Mouse (Mus musculus) midbrain, embryonic 15.5 days (tissue): ENCODE measurements around the gene Cdk5. TPM values are rescaled to one million over a fixed set of nuclear protein-coding genes. Genes with fewer than 3 reads are reported as not detected.
"Not testable (repeated sequence)": the region's sequence is repeated elsewhere in the genome, so short reads cannot be mapped to it uniquely, and the experiment has no call there.

Experiments used
- ATAC-seq: fragments of 200-750 bp; cut with Nextera tagmentation; replicated peaks from 2 replicates; pipeline ENCODE4 v1.8.0; 2017; ENCODE audit warnings: moderate TSS enrichment
- H3K27ac ChIP-seq: fragments of 300-500 bp; sonication (generic); 2 replicates; pipeline ENCODE4 v1.5.1; 2015; ENCODE audit warnings: mild to moderate bottlenecking, inconsistent platforms
- H3K27me3 ChIP-seq: fragments of 300-500 bp; sonication (generic); replicated peaks from 2 replicates; pipeline ENCODE4 v1.6.1; 2015; ENCODE audit warnings: inconsistent platforms
- H3K36me3 ChIP-seq: fragments of 300-500 bp; sonication (generic); replicated peaks from 2 replicates; pipeline ENCODE4 v1.6.1; 2015; ENCODE audit warnings: inconsistent platforms
- H3K4me1 ChIP-seq: fragments of 300-500 bp; sonication (generic); 2 replicates; pipeline ENCODE4 v1.6.1; 2015; ENCODE audit warnings: inconsistent platforms
- H3K4me2 ChIP-seq: fragments of 300-500 bp; sonication (generic); 2 replicates; pipeline ENCODE4 v1.6.1; 2015; ENCODE audit warnings: inconsistent platforms, mild to moderate bottlenecking, moderate library complexity
- H3K4me3 ChIP-seq: fragments of 300-500 bp; sonication (generic); 2 replicates; pipeline ENCODE4 v1.5.1; 2015; ENCODE audit warnings: mild to moderate bottlenecking, inconsistent platforms
- H3K9ac ChIP-seq: fragments of 300-500 bp; sonication (generic); 2 replicates; pipeline ENCODE4 v1.6.1; 2015; ENCODE audit warnings: mild to moderate bottlenecking, inconsistent platforms
- H3K9me3 ChIP-seq: fragments of 300-500 bp; sonication (generic); 2 replicates; pipeline ENCODE4 v1.6.1; 2016; ENCODE audit warnings: inconsistent platforms
- WGBS: fragments of 180-500 bp; shearing (Covaris S2); methylation state at CpG from one replicate; pipeline ENCODE4 v1.1.7; 2015; ENCODE audit warnings: mixed read lengths; 5-methylcytosine and 5-hydroxymethylcytosine counted together
- polyA plus RNA-seq: library from polyadenylated mRNA; unstranded; fragments of >200 nt; fragmentation: Nextera tagmentation; extraction: Ambion mirVana; gene quantifications from 2 replicates; pipeline ENCODE4 v1.2.1, GENCODE M21; 2015

Gene Cdk5
- polyA plus RNA-seq, 1 experiment from 2014 or later, result 120 TPM

DNA sequence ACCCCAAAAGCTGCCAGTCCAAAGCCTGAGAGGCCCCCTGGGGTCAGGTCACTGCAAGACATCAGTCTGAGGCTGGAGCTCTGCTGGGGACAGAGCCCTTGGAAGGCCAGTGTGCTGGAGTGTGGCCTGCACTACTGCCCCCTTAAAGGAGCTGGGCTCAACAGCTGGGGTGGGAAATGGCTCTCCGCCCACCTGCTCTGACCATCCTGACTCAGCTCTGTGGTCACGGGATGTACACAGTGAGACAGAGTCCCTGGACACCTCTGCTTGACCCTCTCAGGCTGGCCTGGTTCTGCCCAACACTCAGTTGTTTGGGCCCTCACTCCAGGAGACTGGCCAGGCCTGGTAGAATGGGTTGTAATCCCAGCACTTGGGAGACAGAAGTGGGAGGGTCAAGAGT is 13.9 kb downstream of the Cdk5 start:
- Histone ChIP-seq H3K9ac (no peak overlapping the region), H3K4me3 (no peak overlapping the region), H3K4me1 (no peaks in the 10 kb centered on the region), H3K27me3 (no peaks in the 10 kb centered on the region), H3K27ac (no peak overlapping the region), H3K36me3 (0 out of 2 replicates have a peak, but pooled peaks cover 3% of the 10 kb centered on the region), H3K4me2 (no peak overlapping the region), H3K9me3 (no peaks in the 10 kb centered on the region)
- 58% methylated on average over 2 of the region's 2 CpGs for WGBS
- no peak for ATAC-seq

GRCm38 (mm10) chr5:24408651-24409050 is 14.7 kb downstream of the Cdk5 start:
- Histone ChIP-seq H3K9me3 (no peaks in the 10 kb centered on the region), H3K27me3 (no peaks in the 10 kb centered on the region), H3K4me2 (no peak overlapping the region), H3K4me1 (no peaks in the 10 kb centered on the region), H3K4me3 (no peak overlapping the region), H3K9ac (no peak overlapping the region), H3K36me3 (0 out of 2 replicates have a peak, but pooled peaks cover 3% of the 10 kb centered on the region), H3K27ac (no peak overlapping the region)
- ATAC-seq, result no peak
- WGBS, result 90% methylated on average over 13 of the region's 13 CpGs

- H3K9me3 ChIP-seq, result no peaks in the 10 kb centered on the region
- no peak overlapping the region for H3K4me2 ChIP-seq
- peaks cover 8% of the 10 kb centered on the region; the same call in 1 of the 2 replicates for H3K36me3 ChIP-seq
- no peak overlapping the region for H3K9ac ChIP-seq
- no peak for ATAC-seq
- WGBS, result 71% methylated on average over 3 of the region's 3 CpGs
- no peak overlapping the region for H3K27ac ChIP-seq
- H3K4me3 ChIP-seq, result no peak overlapping the region
- H3K27me3 ChIP-seq, result no peaks in the 10 kb centered on the region
- no peaks in the 10 kb centered on the region for H3K4me1 ChIP-seq
Observed at GRCm38 (mm10) chr5:24405389-24405876, 17.9 kb downstream of the Cdk5 start.

GRCm38 (mm10) chr5:24404594-24405360 is 18.6 kb downstream of the Cdk5 start:
- no peaks in the 10 kb centered on the region for H3K9me3 ChIP-seq
- no peak overlapping the region for H3K9ac ChIP-seq
- no peak overlapping the region for H3K4me2 ChIP-seq
- no peak overlapping the region for H3K4me3 ChIP-seq
- no peaks in the 10 kb centered on the region for H3K27me3 ChIP-seq
- H3K36me3 ChIP-seq, result peaks cover 8% of the 10 kb centered on the region; the same call in 1 of the 2 replicates
- WGBS, result 89% methylated on average over 6 of the region's 6 CpGs
- no peaks in the 10 kb centered on the region for H3K4me1 ChIP-seq
- no peak overlapping the region for H3K27ac ChIP-seq
- ATAC-seq, result no peak

DNA sequence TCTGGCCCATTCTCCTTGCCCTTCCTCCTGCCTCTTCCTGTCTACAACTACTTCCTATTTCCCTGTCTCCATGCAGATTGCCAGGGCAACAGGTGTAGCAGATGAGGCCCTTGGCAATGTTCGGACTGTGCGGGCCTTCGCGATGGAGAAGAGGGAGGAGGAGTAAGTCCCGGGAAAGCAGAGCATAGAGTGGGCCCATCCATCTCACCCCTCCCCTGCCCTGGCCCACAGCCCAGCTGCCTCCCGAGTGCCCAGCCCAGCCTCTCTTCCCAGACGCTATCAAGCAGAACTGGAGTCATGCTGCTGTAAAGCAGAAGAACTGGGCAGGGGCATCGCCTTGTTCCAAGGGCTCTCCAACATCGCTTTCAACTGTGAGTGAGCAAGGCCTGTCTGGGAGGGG is 21.4 kb downstream of the Cdk5 start:
- ATAC-seq, result 0 out of 2 replicates have a peak, but pooled peaks have one; percentile 29
- no peaks in the 10 kb centered on the region for H3K4me1 ChIP-seq
- H3K9me3 ChIP-seq, result no peaks in the 10 kb centered on the region
- no peak overlapping the region for H3K4me3 ChIP-seq
- 61% methylated on average over 9 of the region's 9 CpGs for WGBS
- H3K4me2 ChIP-seq, result no peak overlapping the region
- H3K27ac ChIP-seq, result no peak overlapping the region
- H3K27me3 ChIP-seq, result no peaks in the 10 kb centered on the region
- H3K9ac ChIP-seq, result no peak overlapping the region
- peaks cover 8% of the 10 kb centered on the region; the same call in 1 of the 2 replicates for H3K36me3 ChIP-seq

- no peak overlapping the region for H3K4me2 ChIP-seq
- H3K27ac ChIP-seq, result no peak overlapping the region
- H3K4me1 ChIP-seq, result no peaks in the 10 kb centered on the region
- no peak overlapping the region for H3K4me3 ChIP-seq
- ATAC-seq, result no peak
- WGBS, result 92% methylated on average over 5 of the region's 5 CpGs
- H3K27me3 ChIP-seq, result no peaks in the 10 kb centered on the region
- no peak overlapping the region for H3K9ac ChIP-seq
- no peaks in the 10 kb centered on the region for H3K9me3 ChIP-seq
- peaks cover 5% of the 10 kb centered on the region; the same call in 1 of the 2 replicates for H3K36me3 ChIP-seq
Observed at GRCm38 (mm10) chr5:24400911-24401605, 22.3 kb downstream of the Cdk5 start.

DNA sequence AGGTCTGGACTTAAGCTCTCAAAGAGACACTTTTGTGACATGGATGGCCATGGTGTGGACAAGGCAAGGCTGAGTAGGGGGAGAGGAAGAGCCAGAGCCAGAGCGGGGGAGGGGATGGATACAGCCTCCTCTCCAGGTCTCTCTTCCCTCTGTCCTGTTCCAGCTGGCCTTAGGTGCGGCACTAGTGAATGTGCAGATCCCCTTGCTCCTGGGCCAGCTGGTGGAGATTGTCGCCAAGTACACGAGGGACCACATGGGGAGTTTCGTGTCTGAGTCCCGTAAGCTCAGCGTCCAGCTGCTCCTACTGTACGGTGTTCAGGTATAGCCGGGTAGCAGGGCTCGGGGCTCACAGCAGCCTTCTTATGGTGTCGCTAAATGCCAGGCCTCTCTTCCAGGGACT is 23.0 kb downstream of the Cdk5 start:
- Histone ChIP-seq H3K4me1 (peaks cover under 1% of the 10 kb centered on the region; the same call in 1 of the 2 replicates), H3K4me2 (no peak overlapping the region), H3K9me3 (no peaks in the 10 kb centered on the region), H3K9ac (no peak overlapping the region), H3K27me3 (no peaks in the 10 kb centered on the region), H3K27ac (no peak overlapping the region), H3K36me3 (peaks cover 5% of the 10 kb centered on the region; the same call in 1 of the 2 replicates), H3K4me3 (no peak overlapping the region)
- 89% methylated on average over 11 of the region's 11 CpGs for WGBS
- ATAC-seq, result no peak

DNA sequence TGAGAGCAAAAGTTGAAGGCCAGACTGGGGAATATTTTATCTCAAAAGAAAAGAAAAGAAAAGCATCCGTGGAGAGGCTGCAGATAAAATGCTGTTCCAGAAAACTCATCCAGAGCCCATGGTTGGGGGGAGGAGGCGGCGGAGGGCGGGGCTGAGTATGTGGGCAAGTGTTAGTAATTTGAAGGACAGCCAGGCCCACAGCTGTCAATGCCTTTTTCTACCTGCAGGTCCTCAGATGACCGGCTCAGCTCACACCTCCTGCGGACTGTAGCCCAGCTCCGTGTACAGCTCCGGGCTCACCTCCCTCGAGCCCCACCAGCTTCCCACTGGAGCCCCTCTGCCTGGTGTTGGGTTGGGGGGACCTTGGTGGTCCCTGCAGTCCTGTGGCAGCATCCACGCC is 23.6 kb downstream of the Cdk5 start:
- H3K36me3 ChIP-seq, result peaks cover 5% of the 10 kb centered on the region; the same call in 1 of the 2 replicates
- no peak overlapping the region for H3K9ac ChIP-seq
- no peak overlapping the region for H3K4me2 ChIP-seq
- no peaks in the 10 kb centered on the region for H3K9me3 ChIP-seq
- H3K27me3 ChIP-seq, result no peaks in the 10 kb centered on the region
- H3K4me3 ChIP-seq, result no peak overlapping the region
- H3K4me1 ChIP-seq, result peaks cover 7% of the 10 kb centered on the region; the same call in 1 of the 2 replicates
- no peak overlapping the region for H3K27ac ChIP-seq
- ATAC-seq, result no peak
- WGBS, result 87% methylated on average over 10 of the region's 10 CpGs

GRCm38 (mm10) chr5:24396254-24396653 is 27.1 kb downstream of the Cdk5 start:
- not testable (repeated sequence) for H3K36me3 ChIP-seq, H3K4me3 ChIP-seq, H3K4me2 ChIP-seq, ATAC-seq, H3K27ac ChIP-seq, H3K9ac ChIP-seq, H3K27me3 ChIP-seq, H3K9me3 ChIP-seq
- 88% methylated on average over 6 of the region's 6 CpGs for WGBS
- peaks cover 15% of the 10 kb centered on the region; the same call in 1 of the 2 replicates for H3K4me1 ChIP-seq

GRCm38 (mm10) chr5:24394165-24394894 is 29.0 kb downstream of the Cdk5 start:
- Histone ChIP-seq H3K4me2 (peak overlapping the region; percentile 60), H3K9ac (peak overlapping the region; percentile 55), H3K27me3 (peaks cover 10% of the 10 kb centered on the region; the same call in 1 of the 2 replicates), H3K4me3 (peak overlapping the region; percentile 65), H3K9me3 (no peaks in the 10 kb centered on the region), H3K36me3 (no peaks in the 10 kb centered on the region), H3K4me1 (peaks cover 15% of the 10 kb centered on the region; the same call in 1 of the 2 replicates), H3K27ac (peak overlapping the region; percentile 93)
- ATAC-seq, result peak; percentile 97
- WGBS, result under 1% methylated on average over 36 of the region's 36 CpGs

GRCm38 (mm10) chr5:24393392-24393997 is 29.8 kb downstream of the Cdk5 start, which contains the start of gene Abcb8:
TSS of gene Abcb8 (plus strand) at chr5:24393663.
- 21% methylated on average over 7 of the region's 7 CpGs for WGBS
- Histone ChIP-seq H3K9me3 (no peaks in the 10 kb centered on the region), H3K9ac (peak within 1 kb of the TSS; percentile 55), H3K4me1 (peaks cover 18% of the 10 kb centered on the region), H3K4me2 (peak within 1 kb of the TSS; percentile 60), H3K4me3 (peak within 1 kb of the TSS; percentile 65), H3K36me3 (no peaks in the 10 kb centered on the region), H3K27me3 (peaks cover 17% of the 10 kb centered on the region), H3K27ac (peak within 1 kb of the TSS; percentile 93)
- ATAC-seq, result no peak
